Mouse (Mus musculus): ENCODE measurements around the gene Rarres2.

The Rarres2 gene

DNA sequence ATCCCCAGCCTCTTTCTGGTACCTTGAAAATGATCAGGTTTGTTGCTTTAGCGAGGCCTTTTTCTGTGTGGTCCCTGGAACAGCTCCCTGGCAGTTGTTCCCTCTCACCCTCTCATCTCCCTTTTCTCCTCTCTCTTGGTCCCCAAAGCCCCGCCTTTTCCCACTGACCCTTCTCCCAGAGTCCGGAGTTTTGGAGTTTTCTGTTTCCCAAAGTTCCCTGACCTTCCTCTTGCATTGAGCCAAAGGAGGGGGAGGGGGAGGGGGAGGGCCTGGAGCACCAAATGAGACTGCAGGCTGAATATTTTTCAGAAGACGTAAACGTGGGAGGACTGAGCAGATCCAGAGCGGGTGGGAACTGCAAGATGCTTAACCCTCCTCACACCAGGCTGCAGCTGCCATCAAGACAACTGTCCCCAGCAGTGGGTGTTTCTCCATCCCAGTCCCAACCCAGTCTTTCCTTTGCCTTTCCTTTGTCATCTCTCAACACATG is at the start of gene Rarres2:
Rarres2 (minus strand) TSS at position 218 of the 490 bp plus-strand sequence.
- DNase-seq (ENCODE audit: extremely low spot score, low spot score), result no peak

DNA sequence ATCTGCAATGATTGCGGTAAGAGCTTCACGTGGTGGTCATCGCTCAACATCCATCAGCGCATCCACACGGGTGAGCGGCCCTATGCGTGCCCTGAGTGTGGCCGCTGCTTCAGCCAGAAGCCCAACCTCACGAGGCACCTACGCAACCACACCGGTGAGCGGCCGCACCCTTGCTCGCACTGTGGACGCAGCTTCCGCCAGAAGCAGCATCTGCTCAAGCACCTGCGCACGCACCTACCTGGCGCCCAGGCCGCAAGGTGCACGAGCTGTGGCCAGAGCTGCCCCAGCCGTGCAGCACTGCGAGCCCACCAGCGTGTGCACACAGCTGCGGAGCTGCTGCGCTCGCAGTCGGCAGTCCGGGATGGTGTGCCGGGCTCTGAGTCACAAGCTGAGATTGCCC is 47.4 kb upstream of the Rarres2 start:
- DNase-seq (ENCODE audit: extremely low spot score, low spot score), result no peak

DNA sequence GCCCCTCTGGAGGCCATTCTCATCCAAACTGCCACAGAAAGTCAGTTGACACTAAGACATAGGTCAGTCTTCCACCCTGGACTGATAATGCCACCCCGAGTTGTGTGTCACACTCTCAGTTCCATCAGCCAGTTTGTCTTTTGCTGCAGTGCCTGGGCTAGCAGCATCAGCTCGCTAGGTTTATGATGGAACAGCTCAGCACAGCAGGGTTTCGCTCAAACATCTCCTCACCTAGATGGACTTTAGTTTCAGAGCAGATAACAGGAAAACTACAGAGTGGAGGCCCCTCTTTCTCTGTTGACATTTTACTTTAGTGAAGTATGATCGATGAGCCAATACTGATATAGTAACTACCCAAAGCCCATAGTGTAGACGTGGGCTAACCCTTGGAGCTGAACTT is 42.2 kb upstream of the Rarres2 start:
- DNase-seq (ENCODE audit: extremely low spot score, low spot score), result no peak

DNA sequence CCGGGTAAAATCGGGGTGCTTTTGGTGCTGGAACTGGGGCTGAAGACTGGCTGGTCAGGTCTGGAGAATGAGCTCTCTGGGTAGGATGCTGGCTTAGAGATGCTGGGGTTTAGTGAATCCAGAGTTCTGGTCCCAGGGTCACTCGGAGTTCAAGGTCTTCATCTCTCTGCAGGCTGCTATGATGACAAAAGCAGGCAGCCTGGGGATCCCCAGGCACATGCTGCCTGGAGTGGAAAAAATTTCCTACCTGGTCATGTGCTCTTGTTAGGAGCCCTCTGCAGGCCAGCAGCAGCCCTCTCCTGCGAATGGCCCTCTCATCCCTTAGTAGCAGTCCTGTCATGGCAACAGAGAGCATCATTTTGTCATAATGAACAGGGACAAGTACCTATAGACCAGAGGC is 40.9 kb upstream of the Rarres2 start:
- DNase-seq (ENCODE audit: extremely low spot score, low spot score), result no peak

DNA sequence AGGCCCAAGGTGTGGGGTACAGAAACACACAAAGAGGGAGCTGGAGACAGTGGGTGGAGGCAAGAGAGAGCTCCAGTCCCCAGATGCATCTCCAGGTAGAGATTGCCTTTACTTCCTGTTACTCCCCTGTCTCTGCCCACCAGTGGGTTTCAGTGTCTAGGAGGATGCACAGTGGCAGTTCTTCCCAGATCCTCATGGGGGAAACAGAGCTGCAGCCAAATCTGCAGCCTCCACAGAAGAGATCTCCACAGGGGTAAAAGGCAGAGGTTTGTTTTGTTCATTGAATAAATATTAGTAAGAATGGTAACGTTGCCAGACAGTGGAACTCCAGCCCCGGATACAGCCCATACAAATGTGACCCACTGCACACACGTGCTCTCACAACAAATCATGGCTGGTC is 38.1 kb upstream of the Rarres2 start:
- DNase-seq (ENCODE audit: extremely low spot score, low spot score), result no peak

DNA sequence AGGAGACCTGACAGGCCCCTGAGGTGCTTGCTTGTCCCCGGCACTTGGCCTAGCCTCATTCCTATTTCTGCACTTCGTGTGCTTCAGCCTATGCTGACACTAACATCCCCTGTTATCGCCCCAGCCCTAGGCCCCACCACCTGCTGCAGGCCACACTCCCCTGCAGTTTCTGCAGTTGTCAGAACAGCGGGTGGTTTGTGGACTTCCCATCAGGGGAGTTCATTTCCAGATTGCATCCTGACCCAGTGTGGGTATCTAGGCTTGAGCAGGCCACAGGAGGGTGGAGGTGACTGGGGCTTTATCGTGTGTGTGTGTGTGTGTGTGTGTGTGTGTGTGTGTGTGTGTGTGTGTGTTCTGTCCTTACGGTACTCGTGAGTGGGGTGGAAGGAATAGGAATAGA is 36.9 kb upstream of the Rarres2 start:
- no peak for DNase-seq (ENCODE audit: extremely low spot score, low spot score)

DNA sequence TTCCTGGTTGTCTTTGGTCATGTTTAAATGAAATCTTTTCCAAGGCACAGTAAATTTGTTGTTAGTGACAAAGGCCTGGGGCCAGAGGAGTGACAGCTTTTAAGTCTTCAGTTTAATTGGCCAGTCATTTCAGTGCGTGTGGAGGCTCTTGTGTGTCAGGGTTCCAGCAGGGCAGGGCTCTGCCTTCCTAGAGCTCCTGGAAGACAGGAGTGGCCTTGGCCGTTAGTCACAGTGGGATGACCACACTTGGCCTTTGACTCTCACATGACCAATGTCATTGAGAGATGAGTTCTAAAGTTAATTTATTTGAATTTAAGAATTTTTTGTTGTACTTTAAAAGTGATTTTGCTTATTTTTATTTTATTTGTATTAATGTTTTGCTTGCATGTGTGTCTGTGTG is 35.5 kb upstream of the Rarres2 start:
- DNase-seq (ENCODE audit: extremely low spot score, low spot score), result no peak

DNA sequence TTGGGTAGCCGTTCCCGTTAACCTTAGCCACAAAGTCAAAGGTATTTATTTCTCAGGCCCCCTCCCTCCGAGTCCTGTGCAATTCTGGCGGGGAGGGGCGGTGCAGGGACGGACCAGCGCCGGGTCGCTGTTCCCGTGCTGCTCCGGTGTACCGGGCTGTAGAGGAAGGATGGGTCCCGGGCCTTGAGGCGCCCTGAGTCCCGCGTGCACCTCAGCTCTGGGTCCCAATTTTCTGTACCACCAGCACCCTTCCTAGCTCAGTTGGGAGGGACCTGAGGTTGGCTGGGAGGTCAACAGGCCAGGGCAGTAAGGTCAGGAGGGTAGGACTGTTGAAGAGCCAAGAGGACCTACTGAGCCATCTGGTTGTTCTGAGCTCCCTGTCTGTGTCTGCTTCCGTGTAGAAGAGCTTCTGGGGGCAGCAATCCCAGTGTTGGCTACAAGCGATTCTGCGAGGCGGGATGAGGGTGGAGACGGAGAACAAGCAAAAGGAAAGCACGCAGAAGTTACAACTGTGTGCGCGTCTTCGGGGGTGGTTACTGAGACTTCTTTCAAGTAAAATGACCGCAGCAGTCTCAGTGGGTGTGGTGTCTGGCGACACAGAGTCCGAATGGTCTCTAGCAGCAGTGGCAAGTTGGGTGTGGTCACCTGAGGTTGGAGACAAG is 29.6 kb upstream of the Rarres2 start:
- DNase-seq (ENCODE audit: extremely low spot score, low spot score), result no peak

DNA sequence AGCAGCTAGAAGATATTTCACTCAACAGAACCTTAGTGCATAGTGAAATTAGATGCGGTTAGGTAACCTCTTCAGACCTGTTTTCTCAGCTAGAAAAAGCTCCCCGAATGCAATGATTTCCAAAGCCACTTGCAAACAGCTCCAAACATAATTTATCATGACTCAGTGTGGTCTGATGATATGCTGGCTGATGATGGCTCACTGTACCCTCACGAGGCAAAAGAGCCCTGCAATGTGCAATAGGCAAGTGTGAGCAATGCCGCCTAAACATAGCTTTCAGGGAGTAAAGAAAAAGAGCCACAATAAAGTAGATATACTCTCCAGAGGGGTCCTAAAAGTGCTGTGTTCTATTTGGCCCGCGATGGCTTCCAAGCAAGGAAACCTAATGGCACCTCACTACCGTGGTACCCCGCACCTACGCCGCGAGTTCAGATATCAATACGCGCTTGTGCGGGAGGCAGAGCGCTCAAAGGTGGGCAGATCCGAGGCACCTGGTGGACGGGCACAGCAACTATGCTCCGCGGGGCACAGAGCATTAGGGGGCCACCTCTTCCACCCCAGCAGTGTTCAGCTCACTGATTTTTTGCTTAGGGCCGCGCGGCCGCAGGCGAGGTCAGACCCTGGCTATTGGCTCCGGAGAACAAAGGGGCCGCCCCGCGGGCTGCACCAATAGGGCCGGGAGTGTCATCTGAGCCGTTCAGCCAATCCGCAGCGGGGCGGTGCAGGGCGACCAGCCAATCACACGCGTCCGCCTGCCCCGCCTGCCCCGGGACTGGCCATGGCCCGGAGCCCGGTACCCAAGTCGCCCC is 28.9 kb upstream of the Rarres2 start, which contains the start of gene Zfp775:
Zfp775 (plus strand) TSS at position 793 of the 809 bp plus-strand sequence.
- DNase-seq (ENCODE audit: extremely low spot score, low spot score), result peak; percentile 94

DNA sequence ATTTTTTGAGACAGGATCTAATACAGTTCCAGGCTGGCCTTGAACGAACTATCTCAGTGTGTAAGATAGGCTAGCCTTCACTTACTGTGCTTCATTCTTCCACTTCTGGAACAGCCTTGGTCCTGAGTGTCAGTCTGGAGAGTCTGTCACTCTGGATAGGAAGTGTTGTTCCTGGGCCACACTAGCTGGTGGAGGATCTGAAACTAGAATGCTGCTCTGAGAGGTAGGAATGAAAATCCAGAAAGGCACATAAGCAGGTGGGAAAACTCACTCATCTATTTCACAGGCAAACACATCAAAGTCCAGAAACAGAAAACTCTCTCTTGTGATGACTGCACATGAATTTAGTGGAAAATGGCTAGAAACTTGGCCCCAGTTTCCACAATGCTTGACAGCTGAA is 28.0 kb upstream of the Rarres2 start:
- DNase-seq (ENCODE audit: extremely low spot score, low spot score), result no peak

DNA sequence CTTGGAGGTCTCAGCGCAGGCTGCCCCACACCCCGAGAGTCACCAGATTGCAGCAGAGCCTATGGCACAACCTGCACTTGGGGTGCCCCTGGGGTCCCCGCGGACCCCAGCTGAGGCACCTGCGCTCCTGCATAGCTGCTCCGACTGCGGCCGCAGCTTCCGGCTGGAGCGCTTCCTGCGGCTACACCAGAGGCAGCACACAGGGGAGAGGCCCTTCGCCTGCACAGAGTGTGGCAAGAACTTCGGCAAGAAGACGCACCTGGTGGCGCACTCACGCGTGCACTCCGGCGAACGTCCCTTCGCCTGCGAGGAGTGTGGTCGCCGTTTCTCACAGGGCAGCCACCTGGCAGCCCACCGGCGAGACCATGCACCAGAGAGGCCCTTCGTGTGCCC is 24.6 kb upstream of the Rarres2 start:
- DNase-seq (ENCODE audit: extremely low spot score, low spot score), result no peak

DNA sequence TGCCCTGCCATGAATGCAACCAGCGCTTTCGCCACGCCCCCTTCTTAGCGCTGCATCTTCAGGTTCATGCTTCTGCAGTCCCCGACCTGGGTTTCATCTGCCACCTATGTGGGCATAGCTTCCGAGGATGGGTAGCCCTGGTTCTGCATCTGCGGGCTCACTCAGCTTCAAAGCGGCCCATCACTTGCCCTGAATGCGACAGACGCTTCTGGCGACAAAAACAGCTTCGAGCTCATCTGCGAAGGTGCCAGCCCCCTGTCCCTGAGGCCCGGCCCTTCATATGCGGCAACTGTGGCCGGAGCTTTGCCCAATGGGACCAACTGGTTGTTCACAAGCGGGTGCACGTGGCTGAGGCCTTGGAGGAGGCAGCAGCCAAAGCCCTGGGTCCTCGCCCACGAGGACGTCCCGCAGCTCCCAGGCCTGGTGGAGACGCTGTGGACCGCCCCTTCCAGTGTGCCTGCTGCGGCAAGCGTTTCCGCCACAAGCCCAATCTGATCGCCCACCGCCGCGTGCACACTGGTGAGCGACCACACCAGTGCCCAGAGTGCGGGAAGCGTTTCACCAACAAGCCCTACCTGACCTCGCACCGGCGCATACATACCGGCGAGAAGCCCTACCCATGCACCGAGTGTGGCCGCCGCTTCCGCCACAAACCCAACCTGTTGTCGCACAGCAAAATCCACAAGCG is 24.1 kb upstream of the Rarres2 start:
- DNase-seq (ENCODE audit: extremely low spot score, low spot score), result no peak

DNA sequence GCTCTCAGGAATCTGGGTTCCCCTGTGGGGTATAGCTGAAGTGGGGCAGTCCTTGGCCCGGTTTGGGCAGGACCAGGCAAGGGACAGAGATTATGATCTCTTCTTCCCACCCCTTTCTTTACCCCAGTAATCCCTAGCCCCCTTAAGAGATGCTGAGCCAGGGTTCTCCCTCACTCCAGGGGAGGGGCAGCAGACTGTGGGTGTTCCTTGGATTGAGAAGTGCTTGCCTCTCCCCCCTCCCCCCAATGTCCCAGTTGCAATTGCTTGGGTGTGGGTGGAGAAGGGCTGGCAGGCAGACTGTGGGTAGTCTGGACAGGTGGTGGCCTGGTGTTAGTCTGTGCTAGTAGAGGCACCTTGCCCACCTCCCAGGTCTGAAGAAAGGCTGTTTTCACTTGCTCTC is 22.7 kb upstream of the Rarres2 start:
- DNase-seq (ENCODE audit: extremely low spot score, low spot score), result no peak

DNA sequence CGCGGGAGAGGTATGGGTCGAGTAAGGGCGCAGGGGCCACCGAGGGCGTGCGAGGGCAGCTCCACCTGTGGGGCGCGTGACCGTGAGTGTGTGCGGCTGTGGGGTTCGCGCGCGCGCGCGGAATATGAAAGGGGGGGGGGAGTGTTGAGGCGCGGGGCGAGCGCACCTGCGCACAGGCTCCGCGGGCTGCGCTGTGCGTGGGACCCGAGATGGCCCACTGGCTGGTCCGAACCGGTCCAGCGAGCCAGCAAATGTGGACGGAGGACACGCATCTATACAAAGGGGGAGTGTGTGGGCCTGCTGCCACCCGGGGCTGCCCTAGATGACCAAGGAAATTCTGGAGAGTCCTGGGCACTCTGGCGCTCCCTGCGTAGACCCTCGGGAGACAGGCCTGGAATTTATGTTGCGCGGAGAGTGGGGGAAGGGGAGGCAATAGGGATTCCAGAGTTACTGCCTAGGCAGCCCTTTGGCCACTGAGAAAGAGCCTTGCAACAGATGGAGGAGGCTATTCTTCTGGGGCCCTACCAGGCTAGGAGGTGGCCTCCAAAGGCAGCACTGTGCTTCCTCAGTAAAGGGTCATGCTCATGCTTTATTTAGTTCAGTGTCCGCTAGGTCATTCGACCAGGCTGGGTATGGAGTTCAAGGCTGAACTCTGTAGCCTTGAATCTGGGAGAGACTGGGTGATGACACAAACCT is 21.6 kb upstream of the Rarres2 start:
- peak; percentile 75 for DNase-seq (ENCODE audit: extremely low spot score, low spot score)

DNA sequence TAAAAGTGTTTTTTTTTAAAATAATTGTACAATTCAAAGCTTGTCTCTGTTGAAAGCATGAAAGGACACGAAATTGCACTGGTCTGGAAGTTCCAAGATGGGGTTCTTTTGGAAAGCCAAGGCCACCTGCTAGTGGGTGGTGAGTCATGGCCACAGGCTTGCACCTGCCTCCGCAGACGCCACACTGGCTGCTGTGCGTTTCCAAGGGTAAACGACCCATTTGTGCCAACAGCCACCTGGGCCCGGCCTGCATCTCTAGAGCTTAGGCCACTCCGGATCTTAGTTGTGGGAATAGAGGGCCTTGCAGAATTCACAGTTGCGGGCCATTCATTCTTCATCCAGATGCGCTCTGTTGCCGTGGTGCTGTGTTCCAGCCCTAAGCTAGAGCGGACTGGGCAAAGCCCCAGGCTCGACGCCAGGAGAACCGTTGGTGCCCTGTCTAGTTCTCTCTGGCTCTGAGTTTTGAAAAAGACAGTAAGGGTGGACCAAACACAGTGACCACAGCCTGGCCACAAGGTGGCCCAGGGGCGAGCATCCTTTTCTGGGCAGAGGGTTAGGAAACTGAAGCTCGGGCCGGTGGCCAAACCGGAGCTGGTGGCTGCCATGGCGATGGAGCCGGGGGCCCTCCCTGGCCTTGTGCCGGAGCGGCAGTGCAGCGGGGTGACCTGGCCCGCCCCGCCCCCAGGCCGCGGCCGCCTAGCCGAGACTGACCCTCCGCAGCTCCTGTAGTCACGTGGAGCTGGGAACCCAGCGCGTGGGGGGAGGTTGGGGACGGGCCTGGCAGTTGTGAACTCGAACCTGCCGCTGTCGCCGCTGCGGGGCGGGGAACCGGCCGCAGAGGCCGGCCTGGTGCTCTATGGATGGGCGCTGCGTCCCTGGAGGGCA is 20.8 kb upstream of the Rarres2 start, which contains the start of the genes Repin1 and Gm44965:
Repin1 (plus strand) TSS at position 726 of the 885 bp plus-strand sequence.
Gm44965 (plus strand) TSS at position 784 of the 885 bp plus-strand sequence.
- peak; percentile 93 for DNase-seq (ENCODE audit: extremely low spot score, low spot score)

DNA sequence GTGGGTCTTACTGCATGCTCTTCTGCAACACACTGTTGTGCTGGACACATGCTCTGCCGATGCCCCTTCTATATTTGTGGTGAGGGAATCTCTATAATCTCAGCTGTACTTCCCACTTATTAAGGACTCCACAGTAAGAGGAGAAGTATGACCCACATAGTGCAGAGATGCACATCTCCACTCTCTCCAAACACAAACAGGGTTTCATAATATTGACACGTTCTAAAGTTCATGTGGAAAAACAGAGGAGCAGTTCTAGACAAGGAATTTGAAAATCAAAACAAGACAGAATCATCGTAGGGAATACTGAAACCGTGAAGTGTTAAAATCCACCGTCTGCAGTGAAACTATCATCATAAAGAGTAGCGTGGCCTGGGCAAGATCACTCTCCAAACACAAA is 19.3 kb upstream of the Rarres2 start:
- no peak for DNase-seq (ENCODE audit: extremely low spot score, low spot score)

DNA sequence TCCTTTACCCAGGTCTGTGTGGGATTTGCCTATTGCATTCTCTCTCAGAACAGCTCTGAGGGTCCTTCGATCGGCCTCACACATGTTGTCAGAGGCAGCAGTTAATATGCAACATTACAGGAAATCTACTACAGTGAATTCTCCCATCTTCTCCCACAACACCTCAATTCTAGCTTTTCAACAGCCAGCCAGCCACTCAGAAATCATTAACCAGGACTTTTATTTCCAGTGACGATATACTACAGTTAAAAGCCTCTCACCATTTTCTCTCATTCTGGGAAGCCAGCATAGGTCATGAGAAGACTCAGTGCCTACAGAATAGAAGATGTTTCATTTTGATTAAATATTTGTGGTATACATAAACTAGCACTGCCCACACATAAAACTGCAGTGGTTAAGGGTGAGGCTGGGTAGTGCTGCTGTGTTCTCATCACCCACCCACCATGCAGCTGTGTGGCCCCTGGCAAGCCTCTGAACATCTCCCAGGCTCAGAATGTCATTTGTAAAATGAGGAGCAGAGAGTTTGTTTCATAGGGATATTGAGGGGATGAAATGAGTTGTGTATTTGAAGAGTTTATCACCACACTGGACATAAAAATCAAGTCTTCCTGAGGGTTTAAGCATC is 18.7 kb upstream of the Rarres2 start:
- DNase-seq (ENCODE audit: extremely low spot score, low spot score), result no peak

DNA sequence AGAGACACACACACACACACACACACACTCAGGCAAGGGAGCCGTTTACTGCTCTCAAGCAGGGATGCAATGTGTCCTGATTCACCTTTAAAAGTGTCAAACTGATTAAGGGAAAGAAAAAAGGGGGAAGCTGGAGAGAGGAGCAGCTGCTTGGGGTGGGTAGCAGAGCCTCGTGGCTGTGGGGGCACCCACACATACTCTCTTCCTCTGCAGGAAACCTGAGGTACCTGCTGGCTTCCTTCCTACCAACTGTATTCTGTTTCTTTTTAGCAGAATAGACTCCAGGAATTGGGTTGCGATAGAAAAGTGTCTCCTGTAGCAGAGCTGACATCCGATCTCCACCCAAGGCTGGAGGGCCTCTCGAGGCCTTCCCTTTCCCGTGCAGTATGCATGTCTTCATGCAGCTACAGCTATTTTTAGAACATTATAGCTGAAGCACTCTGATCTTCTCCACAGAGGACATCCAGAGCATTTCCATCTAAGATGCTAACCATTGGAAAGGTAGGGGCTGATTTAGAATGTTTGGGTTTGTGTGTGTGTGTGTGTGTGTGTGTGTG is 16.7 kb upstream of the Rarres2 start, which contains the start of gene Gm45021:
Gm45021 (plus strand) TSS at position 417 of the 557 bp plus-strand sequence.
- DNase-seq (ENCODE audit: extremely low spot score, low spot score), result no peak

DNA sequence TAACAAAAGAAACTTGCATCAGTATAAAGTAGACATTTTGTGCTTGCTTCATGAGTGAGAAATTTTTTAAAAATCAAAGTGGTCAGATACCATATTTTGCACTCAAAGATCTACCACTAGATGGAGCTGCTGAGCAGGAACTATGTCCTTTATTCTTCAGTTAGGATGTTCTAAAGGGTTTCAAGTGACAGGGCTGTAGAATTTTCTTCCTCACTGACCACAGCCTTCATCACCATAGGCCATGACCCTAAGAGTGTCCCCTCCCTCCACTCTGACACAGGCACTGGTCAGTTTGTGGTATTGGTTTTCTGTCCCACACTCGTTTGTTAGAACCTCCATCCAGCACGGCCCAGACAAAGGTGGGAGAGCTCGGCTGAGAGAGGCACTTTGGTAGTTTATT is 9.4 kb upstream of the Rarres2 start:
- DNase-seq (ENCODE audit: extremely low spot score, low spot score), result peak; percentile 27

Measured in neural tube, embryonic 10.5 days (tissue).